Mouse (Mus musculus) brain, adult 2 months (tissue): Measurements from ENCODE around the gene Arhgap21.
A peak's percentile ranks its signal among the peaks of the same experiment; 100 is the strongest.

Source experiments
- DNase-seq: peaks from one replicate; pipeline ENCODE4 v3.0.0; 2011; ENCODE audit warnings: low read depth, low spot score

Gene Arhgap21

GRCm38 (mm10) chr2:20896446-20896845, 72.2 kb downstream of the Arhgap21 start:
- peak; percentile 39 for DNase-seq

GRCm38 (mm10) chr2:20894100-20894690, 74.5 kb downstream of the Arhgap21 start:
- peak; percentile 87 for DNase-seq

GRCm38 (mm10) chr2:20888751-20889150, 79.9 kb downstream of the Arhgap21 start:
- no peak for DNase-seq

- DNase-seq = peak; percentile 72
Measured at GRCm38 (mm10) chr2:20883288-20883687, 85.4 kb downstream of the Arhgap21 start.

GRCm38 (mm10) chr2:20879877-20880605, 88.6 kb downstream of the Arhgap21 start:
- DNase-seq = no peak

GRCm38 (mm10) chr2:20874621-20875020, 94.1 kb downstream of the Arhgap21 start:
- DNase-seq = peak; percentile 60

- DNase-seq = no peak
Measured at GRCm38 (mm10) chr2:20869212-20869965, 99.3 kb downstream of the Arhgap21 start.

GRCm38 (mm10) chr2:20868052-20868451, 100.6 kb downstream of the Arhgap21 start:
- no peak for DNase-seq

- peak; percentile 64 for DNase-seq
Measured at GRCm38 (mm10) chr2:20865795-20866194, 102.9 kb downstream of the Arhgap21 start.

GRCm38 (mm10) chr2:20864569-20864968, 104.1 kb downstream of the Arhgap21 start:
- DNase-seq = no peak

GRCm38 (mm10) chr2:20860756-20861155, 107.9 kb downstream of the Arhgap21 start:
- DNase-seq = no peak

- no peak for DNase-seq
Measured at GRCm38 (mm10) chr2:20849346-20849745, 119.3 kb downstream of the Arhgap21 start.

GRCm38 (mm10) chr2:20831608-20832406, 136.9 kb downstream of the Arhgap21 start:
- DNase-seq = no peak

GRCm38 (mm10) chr2:20830882-20831281, 137.8 kb downstream of the Arhgap21 start:
- DNase-seq = no peak

GRCm38 (mm10) chr2:20826258-20826657, 142.4 kb downstream of the Arhgap21 start:
- peak; percentile 18 for DNase-seq

- DNase-seq = no peak
Measured at GRCm38 (mm10) chr2:20818226-20818625, 150.5 kb downstream of the Arhgap21 start.

GRCm38 (mm10) chr2:20813986-20814385, 154.7 kb downstream of the Arhgap21 start:
- no peak for DNase-seq

GRCm38 (mm10) chr2:20811506-20811905, 157.2 kb downstream of the Arhgap21 start:
- DNase-seq = peak; percentile 60

- DNase-seq = no peak
Measured at GRCm38 (mm10) chr2:20801236-20801890, 167.3 kb downstream of the Arhgap21 start.
